Mouse (Mus musculus) gastrocnemius, postnatal 4 days (tissue): Measurements from ENCODE around the gene Mfap3. TPM values are rescaled to one million over a fixed set of nuclear protein-coding genes. Genes with fewer than 3 reads are reported as not detected.
"Not testable (repeated sequence)": the region's sequence is repeated elsewhere in the genome, so short reads cannot be mapped to it uniquely, and the experiment has no call there.

Experiments used
- DNase-seq, 2 experiments: peaks; one replicate each; pipeline ENCODE4 v3.0.0; 2021 to 2022; ENCODE audit warnings: low spot score in 2 of 2, mixed read lengths in 2 of 2
- total RNA-seq, 2 experiments: library from RNA; stranded (reverse); gene quantifications; 2 replicates each; pipeline ENCODE4 v1.2.3; 2021

The Mfap3 gene
- total RNA-seq, 2 experiments from 2014 or later, result 23.6 to 24.6 TPM

- no peak for DNase-seq
Measured at GRCm38 (mm10) chr11:57527506-57527905, 9.0 kb downstream of the Mfap3 start.

- no peak for DNase-seq
Measured at GRCm38 (mm10) chr11:57529111-57529510, 10.6 kb downstream of the Mfap3 start.

GRCm38 (mm10) chr11:57531300-57531950 lies 13.0 kb downstream of the Mfap3 start:
- DNase-seq, result no peak

GRCm38 (mm10) chr11:57532306-57532705 lies 13.8 kb downstream of the Mfap3 start:
- no peak for DNase-seq

GRCm38 (mm10) chr11:57535912-57536311 lies 17.4 kb downstream of the Mfap3 start:
- no peak for DNase-seq

GRCm38 (mm10) chr11:57539841-57540418 lies 21.5 kb downstream of the Mfap3 start:
- DNase-seq, result no peak

GRCm38 (mm10) chr11:57540681-57541080 lies 22.2 kb downstream of the Mfap3 start:
- no peak for DNase-seq

GRCm38 (mm10) chr11:57548618-57549550 lies 30.4 kb downstream of the Mfap3 start:
- peak; percentile 77 to 83 for DNase-seq

- DNase-seq, result no peak
Measured at GRCm38 (mm10) chr11:57550230-57550629, 31.8 kb downstream of the Mfap3 start.

- no peak for DNase-seq
Measured at GRCm38 (mm10) chr11:57551016-57551415, 32.6 kb downstream of the Mfap3 start.

- DNase-seq, result no peak
Measured at GRCm38 (mm10) chr11:57553015-57553780, 34.7 kb downstream of the Mfap3 start.

- DNase-seq, result not testable (repeated sequence)
Measured at GRCm38 (mm10) chr11:57557936-57558335, 39.5 kb downstream of the Mfap3 start.

GRCm38 (mm10) chr11:57564564-57564963 lies 46.1 kb downstream of the Mfap3 start:
- no peak for DNase-seq

GRCm38 (mm10) chr11:57566091-57567035 lies 47.9 kb downstream of the Mfap3 start:
- DNase-seq, result no peak

GRCm38 (mm10) chr11:57568950-57569490 lies 50.6 kb downstream of the Mfap3 start:
- no peak for DNase-seq

GRCm38 (mm10) chr11:57571035-57571434 lies 52.6 kb downstream of the Mfap3 start:
- DNase-seq, result no peak

- DNase-seq, result no peak
Measured at GRCm38 (mm10) chr11:57573686-57574274, 55.3 kb downstream of the Mfap3 start.

GRCm38 (mm10) chr11:57576871-57577515 lies 58.5 kb downstream of the Mfap3 start:
- no peak for DNase-seq
